Mouse (Mus musculus): ENCODE measurements around the gene Cyp20a1. TPM values are rescaled to one million over a fixed set of nuclear protein-coding genes. Genes with fewer than 3 reads are reported as not detected.

Gene Cyp20a1
- 14.5 and 16.1 TPM in 2 replicates for polyA plus RNA-seq (2015; fragmentation: Nextera tagmentation; extraction: Ambion mirVana)

GRCm38 (mm10) chr1:60342808-60343629 lies at the start of gene Cyp20a1:
Gene Cyp20a1, plus strand, starts transcription at chr1:60343323.
- peak; percentile 98 for ATAC-seq
- Histone ChIP-seq H3K36me3 (peaks cover 6% of the 10 kb centered on the region), H3K9ac (replicated peaks) (peak within 1 kb of the TSS; percentile 76), H3K4me2 (replicated peaks) (peak within 1 kb of the TSS; percentile 62), H3K4me1 (replicated peaks) (peaks cover 14% of the 10 kb centered on the region), H3K27me3 (no peaks in the 10 kb centered on the region), H3K9me3 (no peaks in the 10 kb centered on the region), H3K27ac (peak within 1 kb of the TSS; percentile 87), H3K4me3 (replicated peaks) (peak within 1 kb of the TSS; percentile 69)
- 2% methylated on average over 60 of the region's 60 CpGs for WGBS

GRCm38 (mm10) chr1:60293921-60294320 lies 49.2 kb upstream of the Cyp20a1 start:
- Histone ChIP-seq H3K27ac (no peak overlapping the region), H3K36me3 (peaks cover 40% of the 10 kb centered on the region), H3K4me2 (replicated peaks) (no peak overlapping the region), H3K9ac (replicated peaks) (no peak overlapping the region), H3K9me3 (no peaks in the 10 kb centered on the region), H3K4me1 (replicated peaks) (no peaks in the 10 kb centered on the region), H3K4me3 (replicated peaks) (no peak overlapping the region), H3K27me3 (no peaks in the 10 kb centered on the region)
- WGBS: 84% methylated on average over 1 of the region's 1 CpGs
- no peak for ATAC-seq

- peak; percentile 40 for ATAC-seq
- peak overlapping the region; percentile 62 for H3K4me2 ChIP-seq (replicated peaks)
- H3K4me3 ChIP-seq (replicated peaks): peak overlapping the region; percentile 69
- peak overlapping the region; percentile 76 for H3K9ac ChIP-seq (replicated peaks)
- WGBS: 10% methylated on average over 14 of the region's 14 CpGs
- H3K36me3 ChIP-seq: peaks cover 4% of the 10 kb centered on the region
- no peaks in the 10 kb centered on the region for H3K9me3 ChIP-seq
- peak overlapping the region; percentile 87 for H3K27ac ChIP-seq
- peaks cover 14% of the 10 kb centered on the region for H3K4me1 ChIP-seq (replicated peaks)
- H3K27me3 ChIP-seq: no peaks in the 10 kb centered on the region
These were observed 720 bp downstream of the Cyp20a1 start for GRCm38 (mm10) chr1:60343630-60344455.

GRCm38 (mm10) chr1:60344670-60345069 lies 1.5 kb downstream of the Cyp20a1 start:
- no peak for ATAC-seq
- H3K4me1 ChIP-seq (replicated peaks): peaks cover 14% of the 10 kb centered on the region
- 90% methylated on average over 6 of the region's 6 CpGs for WGBS
- peaks cover 6% of the 10 kb centered on the region; the same call in 1 of the 2 replicates for H3K9me3 ChIP-seq
- H3K27me3 ChIP-seq: no peaks in the 10 kb centered on the region
- H3K9ac ChIP-seq (replicated peaks): no peak overlapping the region
- no peak overlapping the region for H3K4me3 ChIP-seq (replicated peaks)
- H3K36me3 ChIP-seq: no peaks in the 10 kb centered on the region
- H3K27ac ChIP-seq: no peak overlapping the region
- no peak overlapping the region for H3K4me2 ChIP-seq (replicated peaks)

- no peak overlapping the region for H3K27ac ChIP-seq
- 86% methylated on average over 2 of the region's 2 CpGs for WGBS
- peaks cover 14% of the 10 kb centered on the region for H3K4me1 ChIP-seq (replicated peaks)
- H3K27me3 ChIP-seq: no peaks in the 10 kb centered on the region
- peaks cover 6% of the 10 kb centered on the region; the same call in 1 of the 2 replicates for H3K9me3 ChIP-seq
- no peaks in the 10 kb centered on the region for H3K36me3 ChIP-seq
- ATAC-seq: no peak
- no peak overlapping the region for H3K9ac ChIP-seq (replicated peaks)
- no peak overlapping the region for H3K4me3 ChIP-seq (replicated peaks)
- H3K4me2 ChIP-seq (replicated peaks): no peak overlapping the region
These were observed 2.6 kb downstream of the Cyp20a1 start for GRCm38 (mm10) chr1:60345712-60346111.

GRCm38 (mm10) chr1:60352786-60353185 lies 9.7 kb downstream of the Cyp20a1 start:
- H3K4me1 ChIP-seq (replicated peaks): no peaks in the 10 kb centered on the region
- peaks cover 9% of the 10 kb centered on the region for H3K36me3 ChIP-seq
- H3K4me2 ChIP-seq (replicated peaks): no peak overlapping the region
- 96% methylated on average over 5 of the region's 5 CpGs for WGBS
- H3K9me3 ChIP-seq: peaks cover 6% of the 10 kb centered on the region; the same call in 1 of the 2 replicates
- no peak overlapping the region for H3K27ac ChIP-seq
- H3K27me3 ChIP-seq: no peaks in the 10 kb centered on the region
- ATAC-seq: no peak
- H3K9ac ChIP-seq (replicated peaks): no peak overlapping the region
- H3K4me3 ChIP-seq (replicated peaks): no peak overlapping the region

- Histone ChIP-seq H3K36me3 (peaks cover 10% of the 10 kb centered on the region; the same call in 1 of the 2 replicates), H3K9me3 (no peaks in the 10 kb centered on the region), H3K4me1 (replicated peaks) (no peaks in the 10 kb centered on the region; the same call in 1 of the 2 replicates), H3K4me3 (replicated peaks) (no peak overlapping the region), H3K27me3 (no peaks in the 10 kb centered on the region), H3K4me2 (replicated peaks) (no peak overlapping the region), H3K27ac (no peak overlapping the region), H3K9ac (replicated peaks) (no peak overlapping the region)
- no peak for ATAC-seq
- WGBS: 92% methylated on average over 1 of the region's 1 CpGs
These were observed 18.5 kb downstream of the Cyp20a1 start for GRCm38 (mm10) chr1:60361626-60362025.

GRCm38 (mm10) chr1:60376556-60376955 lies 33.4 kb downstream of the Cyp20a1 start:
- WGBS: 92% methylated on average over 1 of the region's 1 CpGs
- no peak for ATAC-seq
- no peak overlapping the region for H3K27ac ChIP-seq
- H3K27me3 ChIP-seq: no peaks in the 10 kb centered on the region
- H3K9ac ChIP-seq (replicated peaks): no peak overlapping the region
- H3K4me1 ChIP-seq (replicated peaks): no peaks in the 10 kb centered on the region
- H3K4me2 ChIP-seq (replicated peaks): no peak overlapping the region
- 0 out of 2 replicates have a peak, but pooled peaks cover 2% of the 10 kb centered on the region for H3K9me3 ChIP-seq
- no peak overlapping the region for H3K4me3 ChIP-seq (replicated peaks)
- peaks cover 19% of the 10 kb centered on the region for H3K36me3 ChIP-seq

- Histone ChIP-seq H3K36me3 (peaks cover 16% of the 10 kb centered on the region), H3K27ac (no peak overlapping the region), H3K4me3 (replicated peaks) (no peak overlapping the region), H3K27me3 (no peaks in the 10 kb centered on the region), H3K9ac (replicated peaks) (no peak overlapping the region), H3K4me2 (replicated peaks) (no peak overlapping the region), H3K4me1 (replicated peaks) (no peaks in the 10 kb centered on the region), H3K9me3 (no peaks in the 10 kb centered on the region)
- no peak for ATAC-seq
- 97% methylated on average over 3 of the region's 3 CpGs for WGBS
These were observed 38.8 kb downstream of the Cyp20a1 start for GRCm38 (mm10) chr1:60381910-60382309.

GRCm38 (mm10) chr1:60404848-60405247 lies 61.7 kb downstream of the Cyp20a1 start:
- no peak overlapping the region for H3K9ac ChIP-seq (replicated peaks)
- H3K36me3 ChIP-seq: no peaks in the 10 kb centered on the region
- no peaks in the 10 kb centered on the region for H3K9me3 ChIP-seq
- H3K4me3 ChIP-seq (replicated peaks): no peak overlapping the region
- no peak overlapping the region for H3K4me2 ChIP-seq (replicated peaks)
- H3K27ac ChIP-seq: no peak overlapping the region
- no peak for ATAC-seq
- no peaks in the 10 kb centered on the region for H3K27me3 ChIP-seq
- H3K4me1 ChIP-seq (replicated peaks): peaks cover 12% of the 10 kb centered on the region
- 100% methylated on average over 1 of the region's 1 CpGs for WGBS

- 20% methylated on average over 13 of the region's 13 CpGs for WGBS
- Histone ChIP-seq H3K9me3 (no peaks in the 10 kb centered on the region), H3K4me1 (replicated peaks) (peaks cover 31% of the 10 kb centered on the region), H3K27ac (peak overlapping the region; percentile 99), H3K9ac (replicated peaks) (peak overlapping the region; percentile 96), H3K27me3 (no peaks in the 10 kb centered on the region), H3K36me3 (no peaks in the 10 kb centered on the region), H3K4me2 (replicated peaks) (peak overlapping the region; percentile 61), H3K4me3 (replicated peaks) (peak overlapping the region; percentile 91)
- ATAC-seq: peak; percentile 69
These were observed 65.5 kb downstream of the Cyp20a1 start for GRCm38 (mm10) chr1:60408501-60409167.
